Mouse (Mus musculus) spleen, postnatal 10 days (tissue): Measurements from ENCODE around the gene Zc3h14.

Experiments
- DNase-seq, 2 experiments: peaks; one replicate each; pipeline ENCODE4 v3.0.0; 2021 to 2022; ENCODE audit warnings: low spot score in 2 of 2

Zc3h14 gene

GRCm38 (mm10) chr12:98746746-98747379, at the start of gene Zc3h14:
Gene Zc3h14 (plus strand): TSS chr12:98746964.
- DNase-seq: peak; percentile 86 to 95

GRCm38 (mm10) chr12:98697202-98697601, 49.6 kb upstream of the Zc3h14 start:
- no peak for DNase-seq

GRCm38 (mm10) chr12:98701564-98701963, 45.2 kb upstream of the Zc3h14 start:
- no peak for DNase-seq

- no peak for DNase-seq
These were observed 43.2 kb upstream of the Zc3h14 start for GRCm38 (mm10) chr12:98703554-98703953.

- DNase-seq: no peak
These were observed 42.8 kb upstream of the Zc3h14 start for GRCm38 (mm10) chr12:98703961-98704360.

GRCm38 (mm10) chr12:98712819-98713218, 33.9 kb upstream of the Zc3h14 start:
- DNase-seq: no peak

- no peak for DNase-seq
These were observed 33.1 kb upstream of the Zc3h14 start for GRCm38 (mm10) chr12:98713621-98714103.

- DNase-seq: no peak
These were observed 32.0 kb upstream of the Zc3h14 start for GRCm38 (mm10) chr12:98714757-98715156.

GRCm38 (mm10) chr12:98716142-98716541, 30.6 kb upstream of the Zc3h14 start:
- DNase-seq: no peak

GRCm38 (mm10) chr12:98720628-98721027, 26.1 kb upstream of the Zc3h14 start:
- DNase-seq: no peak

- DNase-seq: no peak
These were observed 25.7 kb upstream of the Zc3h14 start for GRCm38 (mm10) chr12:98721030-98721429.

GRCm38 (mm10) chr12:98724224-98724623, 22.5 kb upstream of the Zc3h14 start:
- DNase-seq: no peak

GRCm38 (mm10) chr12:98724976-98725375, 21.8 kb upstream of the Zc3h14 start:
- DNase-seq: no peak

- no peak for DNase-seq
These were observed 20.7 kb upstream of the Zc3h14 start for GRCm38 (mm10) chr12:98726078-98726477.

- DNase-seq: no peak
These were observed 19.6 kb upstream of the Zc3h14 start for GRCm38 (mm10) chr12:98727186-98727585.

GRCm38 (mm10) chr12:98730682-98731081, 16.1 kb upstream of the Zc3h14 start:
- DNase-seq: no peak

GRCm38 (mm10) chr12:98733165-98733564, 13.6 kb upstream of the Zc3h14 start:
- DNase-seq: no peak

- no peak for DNase-seq
These were observed 13.0 kb upstream of the Zc3h14 start for GRCm38 (mm10) chr12:98733776-98734175.

GRCm38 (mm10) chr12:98734246-98734879, 12.4 kb upstream of the Zc3h14 start:
- DNase-seq: peak; percentile 69 to 83

- no peak for DNase-seq
These were observed 11.6 kb upstream of the Zc3h14 start for GRCm38 (mm10) chr12:98734880-98735801.

GRCm38 (mm10) chr12:98736951-98737800, 9.6 kb upstream of the Zc3h14 start, which contains the start of gene Ptpn21:
Gene Ptpn21 (minus strand): TSS chr12:98737405.
- DNase-seq: no peak
